Mouse (Mus musculus) liver, adult 2 months (tissue): ENCODE measurements around the gene Neu2. TPM values are rescaled to one million over a fixed set of nuclear protein-coding genes. Genes with fewer than 3 reads are reported as not detected.

Source experiments
- DNase-seq: peaks from one replicate; pipeline ENCODE4 v3.0.0-alpha.2; 2011; ENCODE audit warnings: low read depth, low spot score; ENCODE audit errors: extremely low read depth
- H3K27ac ChIP-seq: fragments of 200-500 bp; replicated peaks from 2 replicates; pipeline ENCODE4 v1.5.1; 2012; ENCODE audit warnings: low read depth, mild to moderate bottlenecking, control low read depth, inconsistent platforms, low read length; ENCODE audit not compliant: insufficient read depth
- H3K27me3 ChIP-seq: fragments of 200-500 bp; 2 replicates; pipeline ENCODE4 v1.6.1; 2012; ENCODE audit warnings: mild to moderate bottlenecking, moderate library complexity, low read length, inconsistent platforms; ENCODE audit not compliant: control insufficient read depth, insufficient read depth
- H3K36me3 ChIP-seq: fragments of 200-500 bp; 2 replicates; pipeline ENCODE4 v1.6.1; 2012; ENCODE audit warnings: low read length, inconsistent platforms; ENCODE audit not compliant: control insufficient read depth, insufficient read depth
- H3K4me1 ChIP-seq: fragments of 200-500 bp; 2 replicates; pipeline ENCODE4 v1.6.1; 2011; ENCODE audit warnings: low read length; ENCODE audit not compliant: control insufficient read depth, insufficient read depth
- H3K4me3 ChIP-seq: fragments of 200-500 bp; 2 replicates; pipeline ENCODE4 v1.5.1; 2011; ENCODE audit warnings: low read depth, mild to moderate bottlenecking, control low read depth, low read length, moderate library complexity; ENCODE audit not compliant: insufficient read depth
- H3K79me2 ChIP-seq: fragments of 200-500 bp; 2 replicates; pipeline ENCODE4 v1.6.1; 2012; ENCODE audit warnings: inconsistent platforms, mild to moderate bottlenecking, low read length, moderate library complexity; ENCODE audit not compliant: control insufficient read depth, insufficient read depth
- H3K9ac ChIP-seq: fragments of 200-500 bp; 2 replicates; pipeline ENCODE4 v1.6.1; 2012; ENCODE audit warnings: low read depth, mild to moderate bottlenecking, control low read depth, inconsistent platforms, low read length
- CTCF ChIP-seq: fragments of 200-500 bp; IDR thresholded peaks from 2 replicates; pipeline ENCODE4 v1.5.1; 2011; ENCODE audit warnings: low read depth, low read length, control low read depth
- POLR2A ChIP-seq: fragments of 200-500 bp; IDR thresholded peaks from 2 replicates; pipeline ENCODE4 v1.6.1; 2011; ENCODE audit warnings: low read length, control low read depth; ENCODE audit not compliant: insufficient read depth; ENCODE audit errors: extremely low read depth
- WGBS: fragments of 180-500 bp; shearing (Covaris S2); methylation state at CpG from one replicate; pipeline ENCODE4 v1.1.7; 2018; 5-methylcytosine and 5-hydroxymethylcytosine counted together
- polyA plus RNA-seq: library from polyadenylated mRNA; depleted of rRNA; stranded (reverse); fragments of >200 nt; gene quantifications from 2 replicates; pipeline ENCODE4 v1.2.3, GENCODE M21; 2012
- total RNA-seq: library from RNA; depleted of rRNA; stranded (reverse); fragments of >200 nt; gene quantifications from 2 replicates; pipeline ENCODE4 v1.2.3, GENCODE M21; 2014

Gene Neu2
- total and polyA plus RNA-seq, 2 experiments, result 3.0 to 3.1 TPM

DNA sequence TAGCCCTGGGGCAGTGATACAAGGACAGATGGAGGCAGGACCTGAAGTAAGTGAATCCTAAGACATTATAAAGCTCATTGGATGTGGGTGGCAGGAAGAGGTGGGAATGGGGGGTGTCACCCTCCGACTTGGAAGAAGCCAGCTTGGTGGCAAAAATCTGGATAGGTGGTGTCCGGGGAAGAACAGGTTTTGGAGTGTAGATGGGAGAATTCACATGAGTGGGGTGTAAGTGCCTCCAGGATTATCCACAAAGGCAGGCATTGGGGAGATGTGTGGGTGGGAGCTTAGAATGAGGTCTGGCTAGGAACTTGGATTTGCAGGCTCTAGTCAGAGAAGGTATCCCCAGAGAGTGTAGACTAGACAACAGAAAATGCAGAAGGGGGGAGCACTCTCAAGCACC is 95.6 kb downstream of the Neu2 start:
- peaks cover 4% of the 10 kb centered on the region for H3K4me1 ChIP-seq
- H3K27ac ChIP-seq, result no peak overlapping the region
- H3K4me3 ChIP-seq, result no peak overlapping the region
- TF ChIP-seq CTCF (no peak), POLR2A (no peak)
- H3K36me3 ChIP-seq, result no peaks in the 10 kb centered on the region
- no peaks in the 10 kb centered on the region for H3K79me2 ChIP-seq
- no peaks in the 10 kb centered on the region for H3K27me3 ChIP-seq
- no peak overlapping the region for H3K9ac ChIP-seq
- 92% methylated on average over 2 of the region's 2 CpGs for WGBS
- no peak for DNase-seq

GRCm38 (mm10) chr1:87607385-87608091 is 97.8 kb downstream of the Neu2 start:
- no peaks in the 10 kb centered on the region for H3K79me2 ChIP-seq
- H3K27me3 ChIP-seq, result no peaks in the 10 kb centered on the region
- H3K4me1 ChIP-seq, result no peaks in the 10 kb centered on the region
- no peak overlapping the region for H3K4me3 ChIP-seq
- DNase-seq, result no peak
- no peaks in the 10 kb centered on the region for H3K36me3 ChIP-seq
- H3K9ac ChIP-seq, result no peak overlapping the region
- 86% methylated on average over 21 of the region's 21 CpGs for WGBS
- TF ChIP-seq CTCF (no peak), POLR2A (no peak)
- no peak overlapping the region for H3K27ac ChIP-seq

DNA sequence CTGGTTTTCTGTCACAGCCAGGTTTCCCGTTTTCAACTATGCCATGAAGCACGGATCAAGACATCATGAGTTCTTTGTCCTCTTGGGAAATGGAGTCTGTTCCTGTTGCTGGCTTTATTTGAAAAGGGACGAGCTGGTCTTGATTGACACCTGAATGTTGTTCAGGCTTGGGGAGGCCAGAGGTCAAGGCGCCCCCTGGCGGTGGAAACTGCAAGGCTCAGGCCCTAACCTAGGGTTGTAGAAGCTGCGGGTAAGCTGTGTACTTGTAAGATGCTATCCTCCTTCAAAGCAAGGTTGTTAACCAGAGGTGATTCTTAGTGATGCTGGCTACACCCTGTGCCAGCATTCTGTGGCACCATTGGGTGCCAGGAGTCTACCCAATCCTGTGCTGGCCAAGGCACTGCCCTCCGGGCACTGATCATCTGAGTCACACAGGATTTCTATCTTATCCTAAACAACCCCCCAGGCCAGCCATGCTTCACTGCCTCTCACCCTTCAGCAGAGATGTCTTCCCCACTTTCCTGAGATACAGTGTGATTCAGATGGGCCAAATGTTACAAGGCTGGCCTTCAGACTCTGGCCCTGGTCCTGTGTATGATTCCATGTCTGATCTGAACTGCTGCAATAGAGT is 98.8 kb downstream of the Neu2 start:
- 29% methylated on average over 7 of the region's 7 CpGs for WGBS
- H3K4me3 ChIP-seq, result no peak overlapping the region
- H3K9ac ChIP-seq, result no peak overlapping the region
- DNase-seq, result peak; percentile 66
- H3K27ac ChIP-seq, result no peak overlapping the region
- no peaks in the 10 kb centered on the region for H3K79me2 ChIP-seq
- TF ChIP-seq POLR2A (no peak), CTCF (peak; percentile 93)
- H3K27me3 ChIP-seq, result no peaks in the 10 kb centered on the region
- no peaks in the 10 kb centered on the region for H3K36me3 ChIP-seq
- no peaks in the 10 kb centered on the region for H3K4me1 ChIP-seq

DNA sequence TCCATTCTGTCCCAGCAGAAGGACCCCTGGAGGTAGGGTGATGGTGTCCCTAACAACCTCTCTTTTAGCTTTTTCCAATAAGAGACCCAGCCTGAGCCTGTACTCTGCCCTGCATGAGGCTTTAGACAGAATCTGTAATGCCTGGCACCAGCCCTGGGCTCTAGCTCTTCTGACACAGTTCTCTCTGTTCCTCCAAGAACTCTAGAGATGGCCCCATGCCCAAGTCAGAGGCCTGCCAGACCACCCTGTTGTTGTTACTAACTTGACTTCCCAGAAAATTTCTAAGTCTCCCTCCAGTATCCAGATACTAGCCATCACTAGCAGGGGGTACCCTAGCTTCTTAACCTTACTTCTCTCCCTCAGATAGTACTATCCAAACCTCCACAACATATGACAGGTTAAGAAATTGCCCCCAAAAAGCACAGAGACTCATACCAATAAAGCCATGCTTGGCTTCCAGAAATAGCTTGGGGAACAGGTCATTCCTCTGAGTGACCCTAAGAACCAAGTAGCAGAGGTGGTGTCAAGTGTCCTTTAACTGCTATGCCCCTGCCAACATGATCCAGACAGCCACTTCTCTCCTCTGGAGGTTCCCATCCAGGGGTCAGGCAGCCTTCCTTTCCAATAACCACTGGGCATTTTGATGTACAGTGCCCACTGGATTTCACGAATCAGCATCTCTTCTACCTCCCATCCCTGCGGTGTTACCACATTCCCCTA is 105.0 kb downstream of the Neu2 start:
- 94% methylated on average over 2 of the region's 2 CpGs for WGBS
- DNase-seq, result no peak
- Histone ChIP-seq H3K27me3 (no peaks in the 10 kb centered on the region), H3K4me1 (no peaks in the 10 kb centered on the region), H3K36me3 (no peaks in the 10 kb centered on the region), H3K9ac (no peak overlapping the region), H3K79me2 (no peaks in the 10 kb centered on the region), H3K4me3 (no peak overlapping the region), H3K27ac (no peak overlapping the region)
- no peak for TF ChIP-seq POLR2A
- TF ChIP-seq CTCF, result no peak

GRCm38 (mm10) chr1:87620211-87620668 is 110.6 kb downstream of the Neu2 start, which contains the start of gene Inpp5d:
Gene Inpp5d, plus strand, starts transcription at chr1:87620312.
- H3K27me3 ChIP-seq, result no peaks in the 10 kb centered on the region
- TF ChIP-seq POLR2A (no peak), CTCF (no peak)
- no peaks in the 10 kb centered on the region for H3K4me1 ChIP-seq
- DNase-seq, result peak; percentile 28
- 85% methylated on average over 12 of the region's 12 CpGs for WGBS
- peak within 1 kb of the TSS; percentile 78 for H3K9ac ChIP-seq
- H3K79me2 ChIP-seq, result no peaks in the 10 kb centered on the region
- H3K36me3 ChIP-seq, result no peaks in the 10 kb centered on the region
- peak within 1 kb of the TSS; percentile 82 for H3K4me3 ChIP-seq
- H3K27ac ChIP-seq, result peak within 1 kb of the TSS; percentile 72
